Mouse (Mus musculus) cortical plate, adult 2 months (tissue): ENCODE data around the gene Fgfr2. TPM values are rescaled to one million over a fixed set of nuclear protein-coding genes. Genes with fewer than 3 reads are reported as not detected.

Experiments used
- H3K27ac ChIP-seq: fragments of 200-500 bp; 2 replicates; pipeline ENCODE4 v1.5.1; 2012; ENCODE audit warnings: low read length, control low read depth, inconsistent platforms; ENCODE audit not compliant: insufficient read depth
- H3K4me1 ChIP-seq: fragments of 200-500 bp; 2 replicates; pipeline ENCODE4 v1.6.1; 2011; ENCODE audit warnings: low read length; ENCODE audit not compliant: control insufficient read depth, insufficient read depth
- H3K4me3 ChIP-seq: fragments of 200-500 bp; 2 replicates; pipeline ENCODE4 v1.5.1; 2011; ENCODE audit warnings: mild to moderate bottlenecking, low read length, control low read depth; ENCODE audit not compliant: insufficient read depth
- CTCF ChIP-seq: fragments of 200-500 bp; IDR thresholded peaks from 2 replicates; pipeline ENCODE4 v1.5.1; 2011; ENCODE audit warnings: mild to moderate bottlenecking, control low read depth, low read length; ENCODE audit not compliant: insufficient read depth; ENCODE audit errors: extremely low read depth
- POLR2A ChIP-seq: fragments of 200-500 bp; IDR thresholded peaks from 2 replicates; pipeline ENCODE4 v1.6.1; 2011; ENCODE audit warnings: mild to moderate bottlenecking, low read length, control low read depth; ENCODE audit not compliant: insufficient read depth; ENCODE audit errors: extremely low read depth
- polyA plus RNA-seq: library from polyadenylated mRNA; depleted of rRNA; stranded (reverse); fragments of >200 nt; gene quantifications from 2 replicates; pipeline ENCODE4 v1.2.3, GENCODE M21; 2012

Gene Fgfr2
- polyA plus RNA-seq, 1 experiment, result 50.4 TPM

DNA sequence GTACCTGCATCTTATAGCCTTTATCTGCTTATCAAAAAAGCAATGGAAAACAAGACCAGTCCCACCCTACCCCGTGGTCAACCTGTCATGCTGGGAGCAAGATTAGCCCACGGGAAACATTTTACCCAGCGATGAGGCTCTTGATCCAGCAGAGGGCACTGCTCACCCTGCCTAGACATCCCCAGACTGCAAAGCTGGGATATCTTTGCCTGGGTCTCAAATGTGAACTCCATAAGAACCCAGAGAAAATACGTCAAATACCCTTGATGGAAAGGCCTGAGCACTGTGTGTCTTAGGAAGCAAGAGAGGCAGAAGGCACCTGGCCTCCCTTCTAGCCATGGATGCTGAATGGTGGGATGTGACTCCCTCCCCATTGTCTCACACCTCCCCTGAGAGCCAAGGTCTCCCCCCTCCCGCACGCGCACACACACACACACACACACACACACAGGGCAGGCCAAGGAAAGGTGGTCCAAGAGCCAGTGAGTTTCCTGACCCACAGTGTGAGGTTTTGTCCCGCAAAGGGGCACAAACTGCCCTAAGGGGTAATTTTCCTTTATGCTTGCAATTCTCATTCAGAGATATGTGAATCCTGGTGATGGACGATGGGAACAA lies 90.5 kb downstream of the Fgfr2 start:
- no peak overlapping the region for H3K27ac ChIP-seq
- no peaks in the 10 kb centered on the region; the same call in 1 of the 2 replicates for H3K4me1 ChIP-seq
- H3K4me3 ChIP-seq, result no peak overlapping the region
- TF ChIP-seq POLR2A (no peak), CTCF (peak; percentile 91)

DNA sequence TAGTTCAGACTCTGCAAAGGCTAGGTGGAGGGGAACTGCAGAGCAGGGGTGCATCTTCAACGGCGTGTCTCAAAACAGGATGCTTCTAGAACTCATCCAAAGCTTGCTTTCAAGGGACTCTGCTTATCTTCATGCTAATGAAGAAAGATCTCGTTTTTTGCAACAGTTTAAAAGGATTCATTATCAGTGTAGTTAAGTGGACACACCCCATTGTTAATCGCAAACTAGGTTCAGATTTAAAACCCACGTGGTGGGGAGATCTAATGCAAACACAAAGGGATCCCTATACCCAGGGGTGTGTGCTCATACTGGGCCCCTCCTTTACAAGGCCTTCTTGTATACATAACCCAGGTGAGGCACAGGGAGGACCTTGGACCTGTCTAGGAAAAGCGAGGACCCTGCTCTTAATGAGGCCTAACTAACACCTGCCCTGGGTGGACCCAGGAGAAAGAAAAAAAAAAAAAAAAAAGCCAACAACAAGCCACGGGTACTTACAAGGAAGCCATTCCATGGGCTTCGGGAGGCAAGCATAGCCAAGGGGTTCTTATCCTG lies 93.6 kb downstream of the Fgfr2 start:
- no peak for TF ChIP-seq POLR2A
- no peak for TF ChIP-seq CTCF
- Histone ChIP-seq H3K4me1 (no peaks in the 10 kb centered on the region; the same call in 1 of the 2 replicates), H3K27ac (no peak overlapping the region), H3K4me3 (no peak overlapping the region)

DNA sequence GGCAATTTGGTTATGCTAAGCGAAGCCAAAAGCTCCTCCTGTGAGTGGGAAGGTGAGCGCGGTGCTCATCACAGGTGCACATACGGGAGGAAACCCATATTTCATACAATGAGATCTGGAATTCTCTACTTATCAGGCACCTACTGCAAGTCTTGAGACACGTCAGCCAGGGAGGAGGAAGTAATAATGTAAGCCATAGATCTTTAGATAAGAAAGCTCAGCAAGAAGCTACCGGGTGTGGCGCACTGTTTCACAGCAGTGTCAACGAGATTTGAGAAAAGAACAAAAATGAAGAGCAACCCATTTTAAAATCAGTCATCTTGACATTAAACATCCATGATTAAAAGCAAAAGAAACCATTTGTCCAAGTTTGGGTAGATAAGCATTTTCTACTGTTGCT lies 94.1 kb downstream of the Fgfr2 start:
- no peak overlapping the region for H3K4me3 ChIP-seq
- H3K27ac ChIP-seq, result no peak overlapping the region
- TF ChIP-seq POLR2A (no peak), CTCF (no peak)
- no peaks in the 10 kb centered on the region; the same call in 1 of the 2 replicates for H3K4me1 ChIP-seq

DNA sequence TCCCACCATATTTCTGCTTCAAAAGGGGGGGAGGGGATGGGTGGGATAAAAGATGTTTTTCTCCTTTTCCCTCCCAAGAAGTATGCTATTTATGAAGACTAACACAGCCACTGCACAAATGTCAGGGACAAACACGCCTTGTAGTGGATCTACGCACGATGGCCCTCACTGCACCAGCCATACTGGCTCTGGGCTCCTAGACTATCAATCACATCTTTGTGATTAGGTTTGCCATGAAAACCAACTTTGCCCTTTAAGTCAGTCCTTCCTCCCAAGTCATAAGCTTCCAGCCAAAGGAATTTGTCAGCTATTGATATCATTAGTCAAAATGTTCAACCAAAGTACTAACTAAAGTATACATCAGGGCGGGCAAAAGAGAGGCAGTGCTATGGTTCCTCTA lies 95.2 kb downstream of the Fgfr2 start:
- no peak overlapping the region for H3K27ac ChIP-seq
- no peak overlapping the region for H3K4me3 ChIP-seq
- no peak for TF ChIP-seq CTCF
- no peak for TF ChIP-seq POLR2A
- H3K4me1 ChIP-seq, result no peaks in the 10 kb centered on the region; the same call in 1 of the 2 replicates

GRCm38 (mm10) chr7:133024694-133025093 lies 98.5 kb downstream of the Fgfr2 start:
- Histone ChIP-seq H3K27ac (no peak overlapping the region), H3K4me1 (peaks cover 2% of the 10 kb centered on the region; the same call in 1 of the 2 replicates), H3K4me3 (no peak overlapping the region)
- TF ChIP-seq POLR2A (no peak), CTCF (no peak)

DNA sequence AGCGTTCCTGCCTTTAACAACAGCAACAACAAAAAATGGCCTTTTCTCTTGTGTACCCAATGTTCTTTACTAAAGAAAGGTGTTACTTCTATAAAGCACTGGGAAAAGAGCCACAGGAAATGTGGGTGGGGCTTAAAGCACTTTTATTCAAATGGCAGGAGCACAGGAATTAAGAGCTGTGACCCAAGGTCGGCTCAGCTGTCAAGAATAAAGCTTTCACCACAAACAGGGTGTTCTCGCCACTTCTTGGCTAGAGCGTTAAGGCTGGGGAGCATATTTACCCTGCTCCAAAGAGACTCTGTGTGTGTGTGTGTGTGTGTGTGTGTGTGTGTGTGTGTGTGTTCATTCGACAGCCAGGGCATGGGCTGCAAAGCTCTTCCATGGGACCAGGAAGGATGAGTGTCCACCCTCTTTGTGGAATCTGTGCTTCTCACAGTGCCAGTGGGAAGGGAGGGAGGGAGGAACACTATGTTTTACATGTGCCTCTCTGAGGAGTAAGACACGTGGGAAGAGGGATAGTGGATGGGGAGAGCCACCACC lies 103.6 kb downstream of the Fgfr2 start:
- no peak overlapping the region for H3K27ac ChIP-seq
- peaks cover 2% of the 10 kb centered on the region for H3K4me1 ChIP-seq
- no peak overlapping the region for H3K4me3 ChIP-seq
- TF ChIP-seq POLR2A, result no peak
- no peak for TF ChIP-seq CTCF

GRCm38 (mm10) chr7:133018961-133019360 lies 104.2 kb downstream of the Fgfr2 start:
- no peak overlapping the region for H3K4me3 ChIP-seq
- TF ChIP-seq CTCF, result no peak
- no peak for TF ChIP-seq POLR2A
- H3K27ac ChIP-seq, result no peak overlapping the region
- peaks cover 2% of the 10 kb centered on the region for H3K4me1 ChIP-seq

DNA sequence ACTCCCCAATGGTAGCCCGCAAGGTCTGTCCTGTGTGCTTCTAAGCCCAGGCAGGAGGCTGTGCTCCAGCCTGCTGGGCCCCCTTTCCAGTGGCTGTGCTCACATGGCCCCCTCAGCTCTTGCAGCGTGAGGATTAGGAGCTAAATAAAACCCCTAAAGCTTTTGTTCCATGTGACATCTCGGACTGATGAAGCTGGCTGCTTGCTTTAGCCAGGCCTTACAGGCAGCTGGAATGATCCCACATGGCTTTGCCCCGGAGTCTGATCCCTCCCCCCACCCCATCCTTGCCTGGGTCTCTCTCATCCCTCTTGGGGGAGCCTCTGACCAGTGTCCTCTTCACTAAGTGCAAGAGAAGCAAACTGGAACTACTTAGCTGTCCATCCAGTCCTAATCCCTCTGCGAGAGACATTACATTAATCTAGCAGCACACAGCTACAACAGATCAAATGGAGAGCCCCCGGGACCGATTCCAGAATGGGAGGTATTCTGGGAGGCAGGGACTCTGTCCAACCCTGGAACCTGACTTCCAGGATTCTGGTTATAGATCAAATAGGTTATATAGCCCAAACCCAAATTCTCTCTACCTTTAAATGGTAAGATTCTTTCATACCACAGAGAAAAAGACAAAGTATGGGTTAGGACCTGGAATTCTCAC lies 107.6 kb downstream of the Fgfr2 start:
- Histone ChIP-seq H3K4me1 (peaks cover 7% of the 10 kb centered on the region), H3K27ac (no peak overlapping the region), H3K4me3 (no peak overlapping the region)
- TF ChIP-seq CTCF (no peak), POLR2A (no peak)

GRCm38 (mm10) chr7:133014631-133015030 lies 108.5 kb downstream of the Fgfr2 start:
- Histone ChIP-seq H3K27ac (no peak overlapping the region), H3K4me3 (no peak overlapping the region), H3K4me1 (peaks cover 6% of the 10 kb centered on the region; the same call in 1 of the 2 replicates)
- TF ChIP-seq CTCF, result no peak
- no peak for TF ChIP-seq POLR2A

- no peak overlapping the region for H3K4me3 ChIP-seq
- H3K27ac ChIP-seq, result no peak overlapping the region
- no peak for TF ChIP-seq POLR2A
- peaks cover 6% of the 10 kb centered on the region; the same call in 1 of the 2 replicates for H3K4me1 ChIP-seq
Observed at GRCm38 (mm10) chr7:133013923-133014322, 109.2 kb downstream of the Fgfr2 start.
